8 mouse cellular contexts compared by ENCODE assay signal in the genomic region with DNA sequence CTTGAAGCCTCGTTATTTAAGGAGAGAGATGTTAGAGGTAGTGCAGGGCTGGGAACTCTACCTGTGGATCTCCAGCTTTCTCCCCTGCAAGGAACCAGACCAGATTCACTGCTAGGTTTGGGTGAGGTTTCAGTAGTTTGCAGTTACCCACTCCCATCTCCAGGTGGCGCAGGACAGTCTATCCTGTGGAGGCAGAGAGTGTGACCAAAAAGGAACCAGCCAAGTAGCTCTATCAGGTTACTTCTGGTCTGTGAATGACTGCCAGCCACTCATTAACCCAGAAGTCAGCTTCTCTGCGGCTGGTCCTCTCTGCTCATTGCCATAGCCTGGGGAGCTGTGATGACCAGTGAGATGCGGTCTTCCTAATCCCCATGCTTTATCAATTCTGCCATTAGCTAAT.
A peak's percentile ranks its signal among the peaks of the same experiment; 100 is the strongest.
DNase-seq lines count a peak whose midpoint lies in the region; ATAC-seq and TF ChIP-seq lines count a peak whose summit lies in the region.

No protein-coding gene starts in this region.

- intact Hi-C loops in heart, postnatal 25 days (cut with DNase I), result loop anchor here (5.0 kb wide), 1 partner anchor 57 kb away; no protein-coding TSS in a partner anchor

- H3K36me3 ChIP-seq in ES-Bruce4 (ENCODE audit: control insufficient read depth, insufficient read depth, low read length, poor library complexity, severe bottlenecking), result peaks cover 2% of the 10 kb centered on the region; the same call in 1 of the 2 replicates
- no peaks in the 10 kb centered on the region for H3K36me3 ChIP-seq in kidney, adult 2 months (ENCODE audit: control insufficient read depth, insufficient read depth, low read length)

- H3K27me3 ChIP-seq in ES-Bruce4 (ENCODE audit: control insufficient read depth, insufficient read depth, low read length, poor library complexity, severe bottlenecking), result no peaks in the 10 kb centered on the region
- H3K27me3 ChIP-seq in kidney, adult 2 months (replicated peaks; ENCODE audit: control insufficient read depth, insufficient read depth, low read length), result no peaks in the 10 kb centered on the region

- no peak overlapping the region for H3K4me3 ChIP-seq in ES-Bruce4 (ENCODE audit: low read depth, low read length)
- H3K4me3 ChIP-seq in kidney, adult 2 months (ENCODE audit: insufficient read depth, low read depth, low read length), result no peak overlapping the region

- TF ChIP-seq CTCF in ES-Bruce4 (IDR thresholded peaks at IDR 0.05; ENCODE audit: low read depth, low read length), result peak; percentile 47
- peak; percentile 74 for TF ChIP-seq CTCF in kidney, adult 2 months (conservative IDR thresholded peaks at IDR 0.05; ENCODE audit: insufficient read depth, insufficient read length, low read depth, low read length)

- 41% methylated on average over 4 of the region's 4 CpGs for whole genome bisulfite sequencing in kidney, adult 2 months

- H3K9ac ChIP-seq in ES-Bruce4 (ENCODE audit: low read depth, poor library complexity, severe bottlenecking), result no peak overlapping the region

- TF ChIP-seq POLR2A in ES-Bruce4 (IDR thresholded peaks at IDR 0.05; ENCODE audit: insufficient read depth, low read length), result no peak
- no peak for TF ChIP-seq POLR2A in kidney, adult 2 months (IDR thresholded peaks at IDR 0.05; ENCODE audit: low read depth, low read length)

- H3K4me1 ChIP-seq in ES-Bruce4 (ENCODE audit: control insufficient read depth, insufficient read depth, low read length), result no peaks in the 10 kb centered on the region
- H3K4me1 ChIP-seq in kidney, adult 2 months (ENCODE audit: control insufficient read depth, insufficient read depth, low read length), result no peaks in the 10 kb centered on the region; the same call in 1 of the 2 replicates

- no peak overlapping the region for H3K27ac ChIP-seq in ES-Bruce4 (ENCODE audit: insufficient read depth, low read length)
- H3K27ac ChIP-seq in kidney, adult 2 months (ENCODE audit: insufficient read depth, low read depth, low read length), result no peak overlapping the region

- no peak for ATAC-seq in activated CD4-positive, CD25-positive, alpha-beta regulatory T cell, adult 4 months

- peak; percentile 14 to 23 for DNase-seq in heart, adult 18-20 months
- DNase-seq in heart, postnatal 25 days (ENCODE audit: low spot score), result no peak
- peak; percentile 73 for DNase-seq in embryo, embryonic 10.5 days (ENCODE audit: low spot score)
- DNase-seq in kidney, adult 2 months, result peak; percentile 63
- peak; percentile 45 for DNase-seq in mesoderm, embryonic 11.5 days (ENCODE audit: low read depth, low spot score)
- DNase-seq in T-cell, adult 2 months (ENCODE audit: low spot score), result no peak

- TF ChIP-seq EP300 in ES-Bruce4 (IDR thresholded peaks at IDR 0.05; ENCODE audit: insufficient read depth, low read depth, low read length), result no peak

- H3K9me3 ChIP-seq in ES-Bruce4 (replicated peaks; ENCODE audit: control insufficient read depth, insufficient read depth, low read length, poor library complexity, severe bottlenecking), result no peaks in the 10 kb centered on the region

Comparison
In these comparisons a context has a peak if more than half of its experiments do, and no peak if none do; other contexts are left out.
1. DNase-seq: peak in heart, adult 18-20 months (2 of 2), embryo, embryonic 10.5 days (single experiment), kidney, adult 2 months (single experiment) and mesoderm, embryonic 11.5 days (single experiment); none in heart, postnatal 25 days (single experiment) and T-cell, adult 2 months (single experiment).